ENCODE assay signal across 9 mouse cellular contexts in the genomic region with DNA sequence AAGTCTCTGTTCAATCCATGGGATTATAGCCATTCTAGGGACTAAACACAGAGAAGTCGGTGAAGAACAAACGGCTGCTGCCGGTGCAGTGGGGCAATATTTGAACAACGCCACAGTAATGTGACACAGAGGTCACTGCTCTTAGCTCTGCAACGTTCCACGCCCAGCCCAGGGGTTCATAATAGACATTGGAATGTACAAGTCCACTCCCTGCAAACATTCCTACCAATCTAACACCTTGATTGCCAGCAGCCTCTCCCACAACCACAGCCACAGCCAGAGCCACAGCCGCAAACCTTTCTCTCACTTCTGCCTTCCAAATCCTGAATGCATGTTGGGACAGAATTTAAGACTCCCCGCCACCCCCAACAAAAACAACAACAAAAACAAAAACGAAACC. TPM values are rescaled to one million over a fixed set of nuclear protein-coding genes. Genes with fewer than 3 reads are reported as not detected.
DNase-seq lines count a peak whose midpoint lies in the region; ATAC-seq lines count a peak whose summit lies in the region.
"Had no signal": no experiment of that assay in that cellular context is flagged by ENCODE, and none has a peak within 500 bp of the region (broad histone marks: within the 10 kb centered on the region; RNA-seq: fewer than 3 reads in every experiment).

No protein-coding gene starts in this region.

- 0 out of 2 replicates have a peak overlapping the region, but pooled peaks have one; percentile 22 for H3K9ac ChIP-seq in heart, embryonic 11.5 days (ENCODE audit: low read depth, low read length)
- H3K9ac ChIP-seq in liver, embryonic 12.5 days = peak overlapping the region; percentile 64
- no peak overlapping the region for H3K9ac ChIP-seq in stomach, embryonic 16.5 days (ENCODE audit: low read length)

- H3K36me3 ChIP-seq in heart, embryonic 10.5 days = no peaks in the 10 kb centered on the region
- H3K36me3 ChIP-seq in heart, embryonic 11.5 days (ENCODE audit: control insufficient read depth, insufficient read depth, low read length) = no peaks in the 10 kb centered on the region
- H3K36me3 ChIP-seq in liver, embryonic 12.5 days = peaks cover 4% of the 10 kb centered on the region
- no peaks in the 10 kb centered on the region for H3K36me3 ChIP-seq in stomach, embryonic 16.5 days (ENCODE audit: control insufficient read depth, insufficient read depth, low read length)
- H3K36me3 ChIP-seq: G1E had no signal

- intact Hi-C loops in heart, postnatal 25 days (cut with DNase I) = no loop called here

- peak overlapping the region; percentile 70 for H3K27ac ChIP-seq in heart, embryonic 10.5 days
- peak overlapping the region; percentile 85 for H3K27ac ChIP-seq in heart, embryonic 11.5 days (ENCODE audit: low read depth, low read length)
- peak overlapping the region; percentile 99 for H3K27ac ChIP-seq in liver, embryonic 12.5 days
- peak overlapping the region; percentile 93 for H3K27ac ChIP-seq in stomach, embryonic 16.5 days (ENCODE audit: low read length)

- peak overlapping the region; percentile 50 for H3K4me2 ChIP-seq in heart, embryonic 11.5 days
- peak overlapping the region; percentile 75 for H3K4me2 ChIP-seq in liver, embryonic 12.5 days
- H3K4me2 ChIP-seq in stomach, embryonic 16.5 days (ENCODE audit: low read depth, low read length) = peak overlapping the region; percentile 36; the same call in 1 of the 2 replicates

- 0 out of 2 replicates have a peak, but pooled peaks have one; percentile 21 for ATAC-seq in heart, embryonic 11.5 days (replicated peaks; ENCODE audit: insufficient number of reproducible peaks, low FRiP score, low TSS enrichment)
- ATAC-seq in liver, embryonic 12.5 days = peak; percentile 61
- peak; percentile 95 for ATAC-seq in stomach, embryonic 16.5 days (ENCODE audit: insufficient read depth, low FRiP score)

- H3K9me3 ChIP-seq in heart, embryonic 10.5 days = no peaks in the 10 kb centered on the region
- H3K9me3 ChIP-seq in heart, embryonic 11.5 days (replicated peaks; ENCODE audit: control insufficient read depth, low read length) = no peaks in the 10 kb centered on the region
- no peaks in the 10 kb centered on the region for H3K9me3 ChIP-seq in liver, embryonic 12.5 days (replicated peaks)
- H3K9me3 ChIP-seq in stomach, embryonic 16.5 days (replicated peaks; ENCODE audit: control insufficient read depth, low read length) = no peaks in the 10 kb centered on the region
- H3K9me3 ChIP-seq: G1E had no signal

- peak; percentile 77 for DNase-seq in heart, embryonic 10.5 days (ENCODE audit: low spot score)
- no peak for DNase-seq in heart, postnatal 25 days (ENCODE audit: low spot score)
- DNase-seq in testis, postnatal 10 days (ENCODE audit: low spot score) = no peak
- DNase-seq in gastrocnemius, adult 8-10 months (ENCODE audit: low spot score in 2 of 2) = no peak
- DNase-seq in thymus, postnatal 4 days = no peak

- H3K4me1 ChIP-seq in heart, embryonic 10.5 days = peaks cover 15% of the 10 kb centered on the region; the same call in 1 of the 2 replicates
- H3K4me1 ChIP-seq in heart, embryonic 11.5 days (ENCODE audit: control insufficient read depth, insufficient read depth, low read length) = no peaks in the 10 kb centered on the region; the same call in none of the 2 replicates
- H3K4me1 ChIP-seq in liver, embryonic 12.5 days = peaks cover 76% of the 10 kb centered on the region
- peaks cover 10% of the 10 kb centered on the region for H3K4me1 ChIP-seq in stomach, embryonic 16.5 days (ENCODE audit: control insufficient read depth, insufficient read depth, low read length)

- WGBS in heart, embryonic 10.5 days = 56% methylated on average over 9 of the region's 9 CpGs
- 42% methylated on average over 9 of the region's 9 CpGs for WGBS in heart, embryonic 11.5 days (ENCODE audit: insufficient replicate concordance)
- WGBS in liver, embryonic 12.5 days (ENCODE audit: insufficient replicate concordance) = 49% methylated on average over 9 of the region's 9 CpGs
- WGBS in stomach, embryonic 16.5 days = 41% methylated on average over 9 of the region's 9 CpGs

- H3K4me3 ChIP-seq in heart, embryonic 10.5 days = no peak overlapping the region
- H3K4me3 ChIP-seq in heart, embryonic 11.5 days (ENCODE audit: low read depth, low read length) = no peak overlapping the region
- peak overlapping the region; percentile 57 for H3K4me3 ChIP-seq in liver, embryonic 12.5 days
- no peak overlapping the region for H3K4me3 ChIP-seq in stomach, embryonic 16.5 days (replicated peaks; ENCODE audit: low read length)

- H3K27me3 ChIP-seq in heart, embryonic 10.5 days (ENCODE audit: insufficient read depth, poor library complexity, severe bottlenecking) = no peaks in the 10 kb centered on the region
- no peaks in the 10 kb centered on the region for H3K27me3 ChIP-seq in heart, embryonic 11.5 days (ENCODE audit: control insufficient read depth, insufficient read depth, low read length)
- no peaks in the 10 kb centered on the region for H3K27me3 ChIP-seq in liver, embryonic 12.5 days (replicated peaks)
- no peaks in the 10 kb centered on the region for H3K27me3 ChIP-seq in stomach, embryonic 16.5 days (ENCODE audit: control insufficient read depth, insufficient read depth, low read length)

RNA-seq across cellular contexts. Expression of a gene that starts 33.8 kb away (rescaled TPM):
- 7.5 and 7.7 TPM in 2 replicates for polyA plus RNA-seq in heart, embryonic 10.5 days (2016; fragmentation: Nextera tagmentation; extraction: Ambion mirVana)
- total RNA-seq in heart, postnatal 25 days (2021) = 1 to 10 TPM; 4.2 TPM
- polyA plus RNA-seq in heart, embryonic 11.5 days (2014; fragmentation: Nextera tagmentation; extraction: Ambion mirVana) = 9.8 and 11.0 TPM in 2 replicates
- polyA plus RNA-seq in liver, embryonic 12.5 days (2016; fragmentation: Nextera tagmentation; extraction: Ambion mirVana) = 61.8 and 62.3 TPM in 2 replicates
- 12.7 and 15.1 TPM in 2 replicates for polyA plus RNA-seq in stomach, embryonic 16.5 days (2015; fragmentation: Nextera tagmentation; extraction: Ambion mirVana)
- 1 to 10 TPM; 2.4 to 3.7 (median 3.1) TPM for total RNA-seq in gastrocnemius, adult 8-10 months (2022)

Comparison
In these comparisons a context has a peak if more than half of its experiments do, and no peak if none do; other contexts are left out.
1. ATAC-seq: peak in every context shown above with its lines; median percentile 95 in stomach, embryonic 16.5 days; 61 in liver, embryonic 12.5 days; 21 in heart, embryonic 11.5 days.